Comparison of ENCODE assay signal across 22 mouse cellular contexts in genomic region chr11:64776691-64777090, GRCm38 (mm10).
DNase-seq lines count a peak whose midpoint lies in the region; ATAC-seq and TF ChIP-seq lines count a peak whose summit lies in the region.
"Had no signal": no experiment of that assay in that cellular context is flagged by ENCODE, and none has a peak within 500 bp of the region (broad histone marks: within the 10 kb centered on the region; RNA-seq: fewer than 3 reads in every experiment).

No protein-coding gene starts in this region.

- H3K9me3 ChIP-seq in lung, embryonic 14.5 days (ENCODE audit: low read depth, low read length) = no peaks in the 10 kb centered on the region
- H3K9me3 ChIP-seq: forebrain, embryonic 12.5 days; heart, embryonic 13.5 days; midbrain, embryonic 13.5 days; neural tube, embryonic 13.5 days had no signal

- no peak for ATAC-seq in lung, embryonic 14.5 days (ENCODE audit: insufficient read depth)
- ATAC-seq: CD4-positive, CD25-positive, alpha-beta regulatory T cell, adult 4 months; hindbrain, embryonic 16.5 days; intestine, embryonic 16.5 days; lung, postnatal 0 days; midbrain, embryonic 13.5 days had no signal

- H3K9ac ChIP-seq in lung, embryonic 14.5 days = no peak overlapping the region
- H3K9ac ChIP-seq: forebrain, embryonic 12.5 days; heart, embryonic 13.5 days; liver, embryonic 14.5 days; midbrain, embryonic 13.5 days; neural tube, embryonic 13.5 days had no signal

- no peak for TF ChIP-seq CTCF in lung, embryonic 14.5 days (IDR thresholded peaks at IDR 0.05; ENCODE audit: low read depth)

- no peak overlapping the region for H3K4me2 ChIP-seq in lung, embryonic 14.5 days
- H3K4me2 ChIP-seq: forebrain, embryonic 12.5 days; heart, embryonic 13.5 days; midbrain, embryonic 13.5 days; neural tube, embryonic 13.5 days had no signal

- peak; percentile 9 for DNase-seq in cerebellum, postnatal 14 days
- DNase-seq in cerebellum, postnatal 36 days = no peak
- peak; percentile 18 for DNase-seq in lung, embryonic 14.5 days
- no peak for DNase-seq in lung, adult 18-20 months
- peak; percentile 19 for DNase-seq in left cerebral cortex, postnatal 4 days
- DNase-seq in right cerebral cortex, postnatal 4 days = peak; percentile 18
- no peak for DNase-seq in urinary bladder, postnatal 36 days (ENCODE audit: low spot score in 2 of 2)
- DNase-seq in layer of hippocampus, adult 9-10 months (ENCODE audit: low spot score) = no peak
- DNase-seq: adrenal gland, postnatal 25 days; cerebellum, adult 18-20 months; heart, postnatal 36 days; thymus, adult 18-20 months had no signal

- no peaks in the 10 kb centered on the region for H3K27me3 ChIP-seq in lung, embryonic 14.5 days (ENCODE audit: insufficient read depth, low read length)
- H3K27me3 ChIP-seq: forebrain, embryonic 12.5 days; heart, embryonic 13.5 days; midbrain, embryonic 13.5 days; neural tube, embryonic 13.5 days had no signal

- no peaks in the 10 kb centered on the region for H3K4me1 ChIP-seq in lung, embryonic 14.5 days (ENCODE audit: insufficient read depth)
- H3K4me1 ChIP-seq: forebrain, embryonic 12.5 days; heart, embryonic 13.5 days; midbrain, embryonic 13.5 days; neural tube, embryonic 13.5 days had no signal

- no peak overlapping the region for H3K27ac ChIP-seq in lung, embryonic 14.5 days (ENCODE audit: low read depth)
- H3K27ac ChIP-seq: forebrain, embryonic 12.5 days; heart, embryonic 13.5 days; left cerebral cortex, adult 2 months; liver, embryonic 14.5 days; midbrain, embryonic 13.5 days; neural tube, embryonic 13.5 days had no signal

- intact Hi-C loops in left cerebral cortex, postnatal 4 days (cut with DNase I) = no loop called here

- no peak overlapping the region for H3K4me3 ChIP-seq in lung, embryonic 14.5 days (ENCODE audit: low read depth, low read length)
- H3K4me3 ChIP-seq: forebrain, embryonic 12.5 days; heart, embryonic 13.5 days; left cerebral cortex, adult 2 months; midbrain, embryonic 13.5 days; neural tube, embryonic 13.5 days had no signal

- WGBS in lung, embryonic 14.5 days = 55% methylated on average over 5 of the region's 5 CpGs

- no peaks in the 10 kb centered on the region for H3K36me3 ChIP-seq in lung, embryonic 14.5 days (ENCODE audit: insufficient read depth)
- H3K36me3 ChIP-seq: forebrain, embryonic 12.5 days; heart, embryonic 13.5 days; midbrain, embryonic 13.5 days; neural tube, embryonic 13.5 days had no signal

Comparison
In these comparisons a context has a peak if more than half of its experiments do, and no peak if none do; other contexts are left out.
1. DNase-seq: peak in cerebellum, postnatal 14 days (2 of 2), lung, embryonic 14.5 days (single experiment), left cerebral cortex, postnatal 4 days (single experiment) and right cerebral cortex, postnatal 4 days (single experiment); none in cerebellum, postnatal 36 days (0 of 2), lung, adult 18-20 months (0 of 2), urinary bladder, postnatal 36 days (0 of 2) and layer of hippocampus, adult 9-10 months (single experiment).